Mouse (Mus musculus): Measurements from ENCODE around the gene Adamts6. TPM values are rescaled to one million over a fixed set of nuclear protein-coding genes. Genes with fewer than 3 reads are reported as not detected.

Gene Adamts6
- polyA plus RNA-seq (2012; ENCODE audit: insufficient read depth, low replicate concordance), result 0.02 TPM in 1 of 2 replicates, not detected in the other

GRCm38 (mm10) chr13:104287366-104288225 lies at the start of gene Adamts6:
TSS of gene Adamts6 (plus strand) at chr13:104287835.
- TF ChIP-seq GATA1 (IDR thresholded peaks at IDR 0.05; ENCODE audit: borderline replicate concordance, low read length) (no peak), FLI1 (IDR thresholded peaks at IDR 0.05; ENCODE audit: low read length) (no peak)
- no peaks in the 10 kb centered on the region for H3K36me3 ChIP-seq (replicated peaks; ENCODE audit: low read length)
- H3K27me3 ChIP-seq (replicated peaks), result no peaks in the 10 kb centered on the region
- peaks cover 18% of the 10 kb centered on the region; the same call in 1 of the 2 replicates for H3K4me1 ChIP-seq
- no peaks in the 10 kb centered on the region for H3K9me3 ChIP-seq
- H3K4me3 ChIP-seq (replicated peaks), result peak within 1 kb of the TSS; percentile 91

- Histone ChIP-seq H3K4me3 (replicated peaks) (no peak overlapping the region), H3K27me3 (replicated peaks) (no peaks in the 10 kb centered on the region), H3K9me3 (0 out of 2 replicates have a peak, but pooled peaks cover 5% of the 10 kb centered on the region), H3K4me1 (no peaks in the 10 kb centered on the region), H3K36me3 (replicated peaks; ENCODE audit: low read length) (no peaks in the 10 kb centered on the region)
- TF ChIP-seq GATA1 (IDR thresholded peaks at IDR 0.05; ENCODE audit: borderline replicate concordance, low read length) (no peak), FLI1 (IDR thresholded peaks at IDR 0.05; ENCODE audit: low read length) (no peak)
These were observed 28.6 kb upstream of the Adamts6 start for GRCm38 (mm10) chr13:104258997-104259396.

- TF ChIP-seq FLI1 (IDR thresholded peaks at IDR 0.05; ENCODE audit: low read length) (no peak), GATA1 (IDR thresholded peaks at IDR 0.05; ENCODE audit: borderline replicate concordance, low read length) (no peak)
- peaks cover 12% of the 10 kb centered on the region; the same call in 1 of the 2 replicates for H3K4me1 ChIP-seq
- no peaks in the 10 kb centered on the region for H3K36me3 ChIP-seq (replicated peaks; ENCODE audit: low read length)
- H3K4me3 ChIP-seq (replicated peaks), result peak overlapping the region; percentile 91
- H3K27me3 ChIP-seq (replicated peaks), result no peaks in the 10 kb centered on the region
- no peaks in the 10 kb centered on the region for H3K9me3 ChIP-seq
These were observed 2.6 kb upstream of the Adamts6 start for GRCm38 (mm10) chr13:104285031-104285431.

GRCm38 (mm10) chr13:104285737-104286311 lies 1.8 kb upstream of the Adamts6 start:
- TF ChIP-seq FLI1 (IDR thresholded peaks at IDR 0.05; ENCODE audit: low read length), result no peak
- no peak for TF ChIP-seq GATA1 (IDR thresholded peaks at IDR 0.05; ENCODE audit: borderline replicate concordance, low read length)
- no peaks in the 10 kb centered on the region for H3K36me3 ChIP-seq (replicated peaks; ENCODE audit: low read length)
- H3K4me3 ChIP-seq (replicated peaks), result peak overlapping the region; percentile 91
- H3K9me3 ChIP-seq, result no peaks in the 10 kb centered on the region
- no peaks in the 10 kb centered on the region for H3K27me3 ChIP-seq (replicated peaks)
- peaks cover 15% of the 10 kb centered on the region; the same call in 1 of the 2 replicates for H3K4me1 ChIP-seq

GRCm38 (mm10) chr13:104286336-104286735 lies 1.3 kb upstream of the Adamts6 start:
- Histone ChIP-seq H3K27me3 (replicated peaks) (no peaks in the 10 kb centered on the region), H3K9me3 (no peaks in the 10 kb centered on the region), H3K4me3 (replicated peaks) (peak overlapping the region; percentile 91), H3K36me3 (replicated peaks; ENCODE audit: low read length) (no peaks in the 10 kb centered on the region), H3K4me1 (peaks cover 18% of the 10 kb centered on the region; the same call in 1 of the 2 replicates)
- TF ChIP-seq FLI1 (IDR thresholded peaks at IDR 0.05; ENCODE audit: low read length) (no peak), GATA1 (IDR thresholded peaks at IDR 0.05; ENCODE audit: borderline replicate concordance, low read length) (no peak)

- H3K27me3 ChIP-seq (replicated peaks), result no peaks in the 10 kb centered on the region
- H3K9me3 ChIP-seq, result no peaks in the 10 kb centered on the region
- peaks cover 18% of the 10 kb centered on the region; the same call in 1 of the 2 replicates for H3K4me1 ChIP-seq
- H3K4me3 ChIP-seq (replicated peaks), result peak overlapping the region; percentile 91
- no peaks in the 10 kb centered on the region for H3K36me3 ChIP-seq (replicated peaks; ENCODE audit: low read length)
- TF ChIP-seq FLI1 (IDR thresholded peaks at IDR 0.05; ENCODE audit: low read length), result no peak
- TF ChIP-seq GATA1 (IDR thresholded peaks at IDR 0.05; ENCODE audit: borderline replicate concordance, low read length), result no peak
These were observed 732 bp upstream of the Adamts6 start for GRCm38 (mm10) chr13:104286897-104287309.

- Histone ChIP-seq H3K36me3 (replicated peaks; ENCODE audit: low read length) (no peaks in the 10 kb centered on the region), H3K27me3 (replicated peaks) (no peaks in the 10 kb centered on the region), H3K9me3 (no peaks in the 10 kb centered on the region), H3K4me1 (peaks cover 13% of the 10 kb centered on the region; the same call in 1 of the 2 replicates), H3K4me3 (replicated peaks) (peak overlapping the region; percentile 91)
- TF ChIP-seq FLI1 (IDR thresholded peaks at IDR 0.05; ENCODE audit: low read length), result no peak
- TF ChIP-seq GATA1 (IDR thresholded peaks at IDR 0.05; ENCODE audit: borderline replicate concordance, low read length), result no peak
These were observed 708 bp downstream of the Adamts6 start for GRCm38 (mm10) chr13:104288226-104288859.

- no peaks in the 10 kb centered on the region for H3K36me3 ChIP-seq (replicated peaks; ENCODE audit: low read length)
- TF ChIP-seq FLI1 (IDR thresholded peaks at IDR 0.05; ENCODE audit: low read length), result no peak
- no peak for TF ChIP-seq GATA1 (IDR thresholded peaks at IDR 0.05; ENCODE audit: borderline replicate concordance, low read length)
- peak overlapping the region; percentile 91 for H3K4me3 ChIP-seq (replicated peaks)
- no peaks in the 10 kb centered on the region for H3K27me3 ChIP-seq (replicated peaks)
- no peaks in the 10 kb centered on the region for H3K9me3 ChIP-seq
- H3K4me1 ChIP-seq, result peaks cover 13% of the 10 kb centered on the region; the same call in 1 of the 2 replicates
These were observed 1.5 kb downstream of the Adamts6 start for GRCm38 (mm10) chr13:104289176-104289575.

- TF ChIP-seq FLI1 (IDR thresholded peaks at IDR 0.05; ENCODE audit: low read length) (no peak), GATA1 (IDR thresholded peaks at IDR 0.05; ENCODE audit: borderline replicate concordance, low read length) (no peak; the same call in 2 of the 3 replicates)
- Histone ChIP-seq H3K4me3 (replicated peaks) (no peak overlapping the region), H3K9me3 (no peaks in the 10 kb centered on the region), H3K4me1 (peaks cover 23% of the 10 kb centered on the region), H3K36me3 (replicated peaks; ENCODE audit: low read length) (peaks cover 28% of the 10 kb centered on the region), H3K27me3 (replicated peaks) (no peaks in the 10 kb centered on the region)
These were observed 7.8 kb downstream of the Adamts6 start for GRCm38 (mm10) chr13:104295472-104295871.

All from megakaryocyte, embryonic 14.5 days (primary cell).